25 mouse cellular contexts compared by ENCODE assay signal in genomic region chr8:117399229-117399628, GRCm38 (mm10).
DNase-seq lines count a peak whose midpoint lies in the region; ATAC-seq and TF ChIP-seq lines count a peak whose summit lies in the region.
"Had no signal": no experiment of that assay in that cellular context is flagged by ENCODE, and none has a peak within 500 bp of the region (broad histone marks: within the 10 kb centered on the region; RNA-seq: fewer than 3 reads in every experiment).

No protein-coding gene starts in this region.

- no peak overlapping the region for H3K4me3 ChIP-seq in midbrain, embryonic 13.5 days (replicated peaks)
- no peak overlapping the region for H3K4me3 ChIP-seq in midbrain, embryonic 11.5 days (ENCODE audit: low read depth, low read length)
- no peak overlapping the region for H3K4me3 ChIP-seq in hindbrain, embryonic 14.5 days (replicated peaks; ENCODE audit: low read length)
- no peak overlapping the region for H3K4me3 ChIP-seq in midbrain, postnatal 0 days (ENCODE audit: low read depth, low read length)
- H3K4me3 ChIP-seq: embryonic facial prominence, embryonic 13.5 days; erythroblast, embryonic 14.5 days; heart, embryonic 15.5 days; limb, embryonic 13.5 days; liver, embryonic 13.5 days; megakaryocyte, embryonic 14.5 days; neural tube, embryonic 12.5 days; stomach, embryonic 15.5 days had no signal

- no peak overlapping the region for H3K4me2 ChIP-seq in midbrain, embryonic 13.5 days (replicated peaks)
- no peak overlapping the region for H3K4me2 ChIP-seq in midbrain, embryonic 11.5 days
- H3K4me2 ChIP-seq in hindbrain, embryonic 14.5 days (replicated peaks): no peak overlapping the region
- H3K4me2 ChIP-seq in midbrain, postnatal 0 days (ENCODE audit: low read depth, low read length, poor library complexity, severe bottlenecking): no peak overlapping the region
- H3K4me2 ChIP-seq: embryonic facial prominence, embryonic 13.5 days; heart, embryonic 15.5 days; limb, embryonic 13.5 days; liver, embryonic 13.5 days; neural tube, embryonic 12.5 days; stomach, embryonic 15.5 days had no signal

- peaks cover 14% of the 10 kb centered on the region for H3K36me3 ChIP-seq in midbrain, embryonic 13.5 days
- H3K36me3 ChIP-seq in midbrain, embryonic 11.5 days (ENCODE audit: control insufficient read depth, insufficient read depth, low read length): no peaks in the 10 kb centered on the region
- peaks cover 7% of the 10 kb centered on the region for H3K36me3 ChIP-seq in hindbrain, embryonic 14.5 days (replicated peaks; ENCODE audit: control insufficient read depth, insufficient read depth)
- peaks cover 5% of the 10 kb centered on the region for H3K36me3 ChIP-seq in midbrain, postnatal 0 days (ENCODE audit: insufficient read depth, low read length)
- H3K36me3 ChIP-seq: heart, embryonic 15.5 days had no signal

- peak; percentile 34 to 58 for DNase-seq in cerebellum, postnatal 10 days
- DNase-seq in cerebellum, postnatal 4 days (ENCODE audit: low spot score in 2 of 2): no peak
- DNase-seq in midbrain, embryonic 11.5 days (ENCODE audit: low spot score, missing footprints): no peak
- no peak for DNase-seq in hindbrain, embryonic 14.5 days (ENCODE audit: low spot score)
- peak; percentile 62 for DNase-seq in midbrain, postnatal 0 days (ENCODE audit: low spot score)
- no peak for DNase-seq in embryo, embryonic 11 days
- DNase-seq in cerebellum, postnatal 36 days: no peak
- DNase-seq: adrenal gland, postnatal 14 days; cerebellum, adult 9-11 months; heart, postnatal 36 days; kidney, adult 2 months; kidney, postnatal 10 days; liver, embryonic 13.5 days; lung, adult 2 months; right cerebral cortex, adult 18-20 months; thymus, postnatal 25 days had no signal

- peaks cover 69% of the 10 kb centered on the region for H3K4me1 ChIP-seq in midbrain, embryonic 13.5 days (replicated peaks)
- peaks cover 15% of the 10 kb centered on the region for H3K4me1 ChIP-seq in midbrain, embryonic 11.5 days (ENCODE audit: control insufficient read depth, insufficient read depth, low read length)
- peaks cover 42% of the 10 kb centered on the region for H3K4me1 ChIP-seq in hindbrain, embryonic 14.5 days (replicated peaks; ENCODE audit: control insufficient read depth, insufficient read depth, low read length)
- H3K4me1 ChIP-seq in midbrain, postnatal 0 days (ENCODE audit: insufficient read depth, low read length): peaks cover 14% of the 10 kb centered on the region; the same call in 1 of the 2 replicates

- no peaks in the 10 kb centered on the region for H3K27me3 ChIP-seq in midbrain, embryonic 13.5 days
- no peaks in the 10 kb centered on the region for H3K27me3 ChIP-seq in midbrain, embryonic 11.5 days (ENCODE audit: control insufficient read depth, insufficient read depth, low read length)
- H3K27me3 ChIP-seq in hindbrain, embryonic 14.5 days (ENCODE audit: control insufficient read depth, insufficient read depth, low read length): no peaks in the 10 kb centered on the region
- no peaks in the 10 kb centered on the region for H3K27me3 ChIP-seq in midbrain, postnatal 0 days (ENCODE audit: insufficient read depth, low read length)
- H3K27me3 ChIP-seq: embryonic facial prominence, embryonic 13.5 days; heart, embryonic 15.5 days; limb, embryonic 13.5 days; liver, embryonic 13.5 days; megakaryocyte, embryonic 14.5 days; neural tube, embryonic 12.5 days; stomach, embryonic 15.5 days had no signal

- TF ChIP-seq CTCF in midbrain, postnatal 0 days (IDR thresholded peaks at IDR 0.05): no peak

- no peak overlapping the region; the same call in 1 of the 2 replicates for H3K9ac ChIP-seq in midbrain, embryonic 13.5 days (replicated peaks)
- no peak overlapping the region for H3K9ac ChIP-seq in midbrain, embryonic 11.5 days (ENCODE audit: low read length)
- no peak overlapping the region for H3K9ac ChIP-seq in hindbrain, embryonic 14.5 days
- no peak overlapping the region for H3K9ac ChIP-seq in midbrain, postnatal 0 days (replicated peaks; ENCODE audit: low read length, poor library complexity, severe bottlenecking)
- H3K9ac ChIP-seq: embryonic facial prominence, embryonic 13.5 days; heart, embryonic 15.5 days; limb, embryonic 13.5 days; liver, embryonic 13.5 days; neural tube, embryonic 12.5 days; stomach, embryonic 15.5 days had no signal

- peak overlapping the region; percentile 25; the same call in 1 of the 2 replicates for H3K27ac ChIP-seq in midbrain, embryonic 13.5 days
- H3K27ac ChIP-seq in midbrain, embryonic 11.5 days (ENCODE audit: low read depth, low read length): no peak overlapping the region
- peak overlapping the region; percentile 62 for H3K27ac ChIP-seq in hindbrain, embryonic 14.5 days
- H3K27ac ChIP-seq in midbrain, postnatal 0 days (ENCODE audit: low read depth, low read length): peak overlapping the region; percentile 34; the same call in 1 of the 2 replicates
- H3K27ac ChIP-seq: embryonic facial prominence, embryonic 13.5 days; heart, embryonic 15.5 days; limb, embryonic 13.5 days; liver, embryonic 13.5 days; neural tube, embryonic 12.5 days; stomach, embryonic 15.5 days had no signal

- WGBS in midbrain, embryonic 13.5 days: 73% methylated on average over 8 of the region's 8 CpGs
- WGBS in midbrain, embryonic 11.5 days: 89% methylated on average over 8 of the region's 8 CpGs
- WGBS in hindbrain, embryonic 14.5 days: 60% methylated on average over 8 of the region's 8 CpGs
- whole genome bisulfite sequencing in midbrain, postnatal 0 days: 64% methylated on average over 8 of the region's 8 CpGs

- H3K9me3 ChIP-seq in midbrain, embryonic 13.5 days: no peaks in the 10 kb centered on the region
- H3K9me3 ChIP-seq in midbrain, embryonic 11.5 days (ENCODE audit: control insufficient read depth, low read length): no peaks in the 10 kb centered on the region
- no peaks in the 10 kb centered on the region for H3K9me3 ChIP-seq in hindbrain, embryonic 14.5 days (ENCODE audit: control insufficient read depth, low read length)
- no peaks in the 10 kb centered on the region for H3K9me3 ChIP-seq in midbrain, postnatal 0 days (ENCODE audit: low read length)
- H3K9me3 ChIP-seq: embryonic facial prominence, embryonic 13.5 days; heart, embryonic 15.5 days; limb, embryonic 13.5 days; liver, embryonic 13.5 days; megakaryocyte, embryonic 14.5 days; neural tube, embryonic 12.5 days; stomach, embryonic 15.5 days had no signal

- peak; percentile 59 for ATAC-seq in midbrain, embryonic 13.5 days
- no peak for ATAC-seq in midbrain, embryonic 11.5 days (ENCODE audit: low FRiP score)
- no peak for ATAC-seq in hindbrain, embryonic 14.5 days (ENCODE audit: low FRiP score)
- ATAC-seq in midbrain, postnatal 0 days (ENCODE audit: low FRiP score): no peak
- ATAC-seq: activated CD4-positive, CD25-positive, alpha-beta regulatory T cell, adult 4 months had no signal

Comparison
In these comparisons a context has a peak if more than half of its experiments do, and no peak if none do; other contexts are left out.
1. DNase-seq: peak in cerebellum, postnatal 10 days (2 of 2) and midbrain, postnatal 0 days (single experiment); none in cerebellum, postnatal 4 days (0 of 2), midbrain, embryonic 11.5 days (single experiment), hindbrain, embryonic 14.5 days (single experiment), embryo, embryonic 11 days (single experiment) and cerebellum, postnatal 36 days (0 of 2).